Mouse (Mus musculus): ENCODE results near the gene Wdr63.

Wdr63 gene

DNA sequence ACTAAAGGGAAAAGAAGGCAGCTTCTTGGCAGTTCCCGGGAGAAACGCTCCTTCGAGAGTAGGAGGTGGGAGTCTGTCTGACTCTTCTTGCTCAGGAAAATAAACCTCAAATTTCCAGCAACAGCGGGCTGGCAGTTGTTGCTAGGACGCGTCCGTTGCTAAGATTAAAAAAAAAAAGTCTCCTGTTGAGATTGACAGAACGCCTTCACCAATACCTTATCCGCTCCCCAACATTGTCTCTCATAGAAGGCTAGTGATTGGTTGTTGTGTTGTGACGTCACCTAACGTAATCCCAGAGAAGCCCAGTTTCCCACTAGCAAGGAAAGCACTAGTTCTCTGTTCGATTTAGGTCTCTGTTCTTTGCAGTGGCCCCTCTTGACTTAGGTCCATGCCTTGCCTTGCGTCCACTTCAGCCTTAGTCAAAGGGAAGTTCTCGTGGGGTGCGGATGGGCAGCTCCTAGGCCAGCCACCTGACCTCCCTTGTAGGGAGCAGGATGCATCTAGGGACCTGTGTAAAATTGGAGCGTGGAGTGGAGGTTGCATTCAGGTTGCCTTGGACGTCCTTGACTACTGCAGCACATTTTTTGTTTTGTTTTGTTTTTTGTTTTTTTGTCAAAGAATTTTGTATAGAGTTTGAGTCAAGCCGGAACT is at the start of gene Wdr63:
TSS of gene Wdr63 (minus strand) at position 210 of the 651 bp plus-strand sequence.
- peak; percentile 69 for DNase-seq

DNA sequence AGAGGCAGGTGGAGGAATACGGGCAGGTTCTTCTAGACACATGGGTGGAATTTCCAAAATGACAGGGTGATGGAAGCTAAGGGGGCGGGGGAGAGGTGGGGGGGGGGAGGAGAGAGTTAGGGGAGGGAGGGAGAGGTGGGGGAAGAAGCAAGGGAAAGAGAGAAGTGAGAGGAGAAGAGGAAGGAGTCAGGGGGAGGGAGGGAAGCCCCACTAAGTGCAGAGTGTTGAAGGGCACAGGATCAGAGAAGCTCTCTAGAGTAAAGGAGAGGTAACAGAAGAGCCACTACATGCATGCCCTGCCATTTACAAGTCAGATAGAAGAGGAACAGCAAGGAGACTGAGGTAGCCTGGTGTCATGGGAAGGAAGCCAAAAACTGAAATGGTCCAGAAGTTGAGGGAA is 48.9 kb upstream of the Wdr63 start:
- no peak for DNase-seq

DNA sequence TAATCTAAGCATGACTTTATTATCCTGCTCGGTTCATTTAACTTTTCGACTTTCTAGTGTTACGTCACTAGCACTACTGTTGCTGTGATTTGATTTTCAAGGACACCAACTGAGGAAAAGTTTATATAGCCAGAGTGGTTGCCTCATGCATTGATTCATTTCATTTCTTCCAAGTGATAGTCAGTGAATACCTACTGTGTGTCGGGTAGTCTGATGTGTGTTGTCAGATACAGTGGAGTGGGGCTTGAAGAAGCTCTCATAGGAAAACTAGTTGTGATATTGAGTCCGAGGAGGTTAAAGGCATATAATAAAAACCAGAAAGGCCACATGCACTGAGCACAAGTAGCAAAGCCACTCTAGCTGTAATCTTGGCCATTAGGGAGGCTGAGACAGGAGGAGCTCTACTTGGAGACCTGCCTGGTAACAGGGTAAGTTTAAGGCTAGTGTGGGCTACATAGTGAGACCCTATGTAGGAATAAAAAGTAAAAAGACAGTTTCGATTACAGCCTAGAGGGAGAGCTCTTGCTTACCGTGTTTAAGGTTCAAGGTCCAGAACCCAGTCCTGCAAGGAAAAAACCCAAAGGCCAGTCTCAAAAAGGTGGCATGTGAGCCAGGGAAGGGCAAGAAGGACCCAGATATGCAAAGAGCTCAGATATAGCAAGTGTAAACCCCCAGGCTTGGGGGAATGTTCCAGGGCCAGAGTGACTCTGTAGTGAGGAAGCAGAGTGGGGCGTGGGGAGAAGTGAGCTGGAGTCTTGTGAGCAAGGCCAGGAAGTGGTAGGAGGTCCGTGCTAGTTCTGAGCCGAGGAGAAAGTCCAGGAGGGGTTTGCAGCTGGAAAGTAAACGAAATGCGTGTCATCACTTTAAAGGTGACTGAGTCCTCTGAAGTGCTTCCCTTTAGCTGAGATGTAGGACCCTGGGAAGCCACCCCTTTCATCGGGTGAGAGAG is 48.0 kb upstream of the Wdr63 start:
- DNase-seq: no peak

DNA sequence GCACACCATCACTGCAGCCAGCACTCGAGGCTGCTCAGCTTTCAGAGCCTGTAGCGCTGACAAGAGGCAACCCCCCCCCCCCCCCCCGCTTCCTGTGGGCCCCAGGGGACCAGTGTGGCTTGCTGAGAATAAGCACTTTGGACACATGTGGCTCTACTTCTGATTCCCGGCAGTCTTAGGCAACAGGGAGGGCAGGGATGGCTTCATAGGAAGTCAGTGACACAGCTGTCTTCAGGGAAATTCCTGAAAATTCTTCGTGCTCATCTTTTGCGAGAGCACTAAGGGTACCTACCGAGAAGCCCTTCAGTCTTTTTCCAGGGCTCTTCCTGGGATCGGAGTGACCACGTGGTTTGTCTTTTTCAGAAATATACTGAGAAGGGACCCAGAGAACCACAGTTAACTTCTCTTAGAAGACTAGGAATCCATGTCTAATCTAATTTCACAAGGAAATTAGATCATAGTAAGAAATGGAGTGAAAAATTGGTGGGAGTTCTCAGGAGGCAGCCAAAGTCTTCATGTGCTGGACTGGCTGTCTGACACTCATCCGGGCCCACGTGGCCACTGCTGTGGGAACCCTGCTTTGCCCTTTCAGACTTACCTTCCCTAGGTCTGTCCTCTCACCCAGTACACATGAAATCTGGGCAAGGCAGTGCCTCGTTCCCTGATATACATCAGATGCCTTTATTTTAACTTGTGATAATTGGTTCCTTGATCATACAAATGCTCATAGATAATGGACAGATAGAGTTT is 46.1 kb upstream of the Wdr63 start:
- no peak for DNase-seq

DNA sequence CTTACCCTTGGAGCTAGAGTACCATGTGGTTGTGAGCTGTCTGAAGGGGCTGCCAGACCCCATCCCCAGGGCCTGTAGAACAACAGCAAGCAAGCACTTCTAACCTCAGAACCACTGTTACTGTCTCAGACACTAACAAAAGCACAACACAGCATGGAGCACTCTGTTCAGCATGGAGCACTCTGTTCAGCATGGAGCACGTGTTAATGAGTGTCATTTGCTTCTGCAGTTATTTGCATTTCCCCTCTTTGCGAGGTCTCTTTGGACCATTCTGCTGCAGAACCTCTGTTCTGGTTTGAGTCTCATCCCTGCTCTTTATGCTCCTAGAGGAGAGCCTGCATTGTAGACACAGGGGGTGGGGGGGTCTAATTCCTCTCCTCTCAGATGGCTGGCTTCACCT is 45.0 kb upstream of the Wdr63 start:
- no peak for DNase-seq

DNA sequence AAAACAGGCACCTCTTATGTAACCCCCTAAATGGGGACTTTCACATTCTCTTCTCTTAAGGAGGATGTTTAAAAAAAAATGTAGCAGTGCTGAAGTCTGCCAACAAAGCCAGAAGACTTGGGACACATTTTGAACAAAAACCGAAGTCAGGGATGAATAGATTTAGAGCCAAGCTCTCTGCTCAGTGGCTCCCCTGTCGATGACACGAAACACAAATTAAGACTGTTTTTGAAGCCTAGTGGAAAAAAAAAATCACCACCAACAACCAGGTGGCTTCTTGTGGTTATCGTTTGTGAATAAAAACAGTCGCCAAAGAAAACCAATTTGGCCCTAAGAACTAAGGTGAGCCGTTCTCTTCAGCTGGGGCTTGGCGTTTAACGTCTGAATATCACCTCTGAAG is 44.4 kb upstream of the Wdr63 start:
- DNase-seq: no peak

DNA sequence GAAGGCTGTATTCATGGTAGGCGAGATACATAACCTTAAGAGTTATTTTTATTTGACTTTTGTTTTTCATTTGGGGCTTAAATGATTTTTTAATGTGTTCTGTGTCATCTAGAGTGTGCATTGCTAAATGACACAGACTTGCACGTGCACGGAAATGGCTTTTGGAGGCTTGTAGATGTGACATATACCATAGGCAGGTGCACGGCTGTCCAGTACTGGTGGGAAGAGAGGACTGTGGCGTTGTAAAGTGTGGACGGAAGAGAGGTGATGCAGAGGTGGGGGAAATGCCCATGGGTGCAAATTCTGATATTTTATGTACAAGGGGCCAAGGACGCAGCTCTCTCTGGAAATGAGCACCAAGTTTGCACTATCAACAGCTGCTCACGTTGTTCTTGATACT is 43.8 kb upstream of the Wdr63 start:
- no peak for DNase-seq

DNA sequence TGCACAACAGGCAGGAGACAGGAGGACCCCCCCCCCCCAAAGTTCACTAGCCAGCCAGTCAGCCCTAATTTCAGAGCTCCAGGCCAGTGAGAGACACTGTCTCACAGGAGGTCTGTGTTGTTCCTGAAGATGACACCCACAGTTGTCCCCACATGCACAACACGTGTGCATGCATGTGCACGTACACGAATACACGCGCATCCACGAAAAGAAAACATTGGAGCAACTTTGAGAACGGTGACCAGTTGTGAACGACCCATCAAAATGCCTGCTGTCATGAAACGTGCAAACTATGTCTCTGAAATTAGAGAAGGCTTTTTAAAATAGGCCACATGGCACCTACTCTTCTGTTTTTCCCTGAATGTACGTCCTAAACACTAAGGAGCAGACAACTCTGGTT is 43.4 kb upstream of the Wdr63 start:
- no peak for DNase-seq

DNA sequence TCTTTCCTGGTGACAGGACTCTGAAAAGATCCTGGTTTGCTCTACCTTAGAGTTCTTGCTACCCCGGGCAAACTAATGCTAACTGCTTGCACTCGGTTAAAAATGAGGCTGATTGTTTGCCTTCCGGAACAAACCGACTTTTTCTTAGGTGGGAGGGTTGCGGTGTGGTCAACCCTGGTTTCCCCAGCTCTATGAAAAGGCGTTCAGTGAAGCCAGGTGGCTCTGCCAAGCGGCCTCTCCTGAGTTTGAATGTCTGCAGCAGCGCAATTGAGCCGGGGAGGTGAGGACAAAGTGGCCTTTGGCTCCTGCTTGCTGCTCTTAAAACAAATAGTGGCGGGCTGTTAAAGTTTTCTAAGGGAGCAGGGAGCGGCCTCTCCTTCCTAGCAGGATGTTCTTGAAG is 42.6 kb upstream of the Wdr63 start:
- DNase-seq: peak; percentile 49

DNA sequence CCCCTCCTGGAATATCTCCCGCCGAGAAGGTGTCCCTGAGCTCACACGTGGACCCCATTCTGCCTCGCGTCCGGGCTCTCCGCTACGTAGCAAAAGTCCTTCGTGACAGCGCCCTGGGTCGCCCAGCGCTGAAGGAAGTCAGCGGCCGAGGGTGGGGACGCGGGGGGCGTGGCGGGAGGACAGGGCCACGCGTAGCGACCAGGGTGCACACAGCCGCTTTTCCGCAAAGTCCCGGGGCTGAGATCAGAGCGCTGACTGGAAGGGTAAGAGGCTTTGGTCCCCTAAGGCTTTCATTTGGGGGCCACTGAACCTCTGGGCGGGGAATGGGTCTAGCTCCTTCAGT is 42.1 kb upstream of the Wdr63 start:
- peak; percentile 9 for DNase-seq

DNA sequence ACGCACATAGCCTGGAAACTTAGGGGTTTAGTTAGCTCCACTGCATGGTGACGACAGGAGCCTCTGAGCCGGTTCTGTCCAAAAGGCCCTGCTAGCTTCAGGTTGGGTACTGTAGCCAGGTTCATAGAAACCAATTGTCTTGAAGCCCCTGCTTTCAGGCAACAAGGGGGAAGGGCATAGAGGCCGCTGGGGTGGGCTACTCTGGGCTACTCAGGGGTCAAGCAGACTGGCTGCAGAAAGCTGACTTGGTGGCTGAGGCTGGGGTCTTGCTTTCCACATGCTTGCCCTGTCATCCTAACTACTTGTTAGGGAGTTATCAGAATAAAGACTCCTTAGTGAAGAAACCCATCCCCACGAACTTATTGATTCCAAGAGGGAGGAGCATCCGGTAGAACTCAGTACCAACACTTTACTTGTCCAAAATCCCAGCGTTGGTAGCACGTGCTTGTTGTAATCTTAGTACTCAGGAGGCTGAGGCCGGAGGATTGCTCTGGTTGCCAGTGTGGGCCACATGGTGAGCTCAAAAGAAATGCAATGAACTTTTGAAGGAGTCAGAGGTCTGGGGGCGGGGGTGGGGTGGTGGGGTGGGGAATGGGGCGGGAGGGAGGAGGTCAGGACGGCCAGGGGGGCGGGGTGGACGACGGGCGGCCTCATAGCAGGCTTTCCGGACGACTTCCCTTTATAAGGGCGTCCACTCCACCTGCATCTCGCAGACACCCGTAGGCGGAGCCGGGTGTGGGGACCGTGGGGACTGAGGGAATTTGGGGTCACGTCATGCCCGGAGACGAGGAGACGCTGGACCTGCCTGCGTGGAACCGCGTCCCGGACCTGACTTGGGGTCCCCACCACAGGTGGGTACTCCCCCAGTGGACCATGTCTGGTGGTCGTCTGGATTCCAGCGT is 41.5 kb upstream of the Wdr63 start, which contains the start of gene Mcoln2:
TSS of gene Mcoln2 (plus strand) at position 678 of the 902 bp plus-strand sequence.
- DNase-seq: no peak

DNA sequence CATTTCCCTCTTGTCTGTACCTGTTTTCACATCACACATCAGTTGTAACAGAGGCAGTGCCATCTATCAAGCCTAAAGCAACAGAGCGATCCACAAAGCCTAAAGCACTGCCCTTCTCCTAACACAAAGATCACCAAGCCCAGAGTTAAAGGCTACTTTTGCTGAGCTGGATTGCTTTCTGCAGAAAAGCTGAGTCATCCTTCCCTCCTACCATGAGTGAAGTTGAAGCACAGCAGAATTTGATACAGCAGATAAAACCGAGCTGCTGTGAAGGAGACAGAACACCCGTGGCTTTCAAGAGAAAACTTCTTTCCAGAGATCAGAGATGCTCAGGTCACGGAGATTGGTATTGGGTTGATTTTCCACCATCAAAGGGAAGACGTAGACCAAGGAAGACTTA is 38.2 kb upstream of the Wdr63 start:
- no peak for DNase-seq

DNA sequence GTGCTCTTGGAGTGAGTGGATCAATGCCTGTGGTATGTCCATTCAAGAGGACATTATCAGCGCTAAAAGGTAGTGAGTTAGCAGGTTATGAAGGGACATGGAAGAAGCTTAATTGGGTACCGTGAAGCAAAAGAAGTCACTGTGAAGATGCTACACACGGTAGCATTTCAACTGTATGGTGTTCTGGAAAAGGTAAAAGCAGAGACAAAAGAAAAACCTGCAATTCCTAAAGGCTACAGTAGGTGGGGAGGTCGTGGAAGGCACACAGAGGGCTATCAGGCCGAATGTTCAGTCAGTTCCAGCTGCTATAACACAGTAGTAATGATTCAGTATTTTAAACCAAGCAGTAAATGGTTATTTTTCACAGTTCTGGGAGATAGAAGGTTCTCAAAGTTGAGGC is 37.6 kb upstream of the Wdr63 start:
- peak; percentile 17 for DNase-seq

DNA sequence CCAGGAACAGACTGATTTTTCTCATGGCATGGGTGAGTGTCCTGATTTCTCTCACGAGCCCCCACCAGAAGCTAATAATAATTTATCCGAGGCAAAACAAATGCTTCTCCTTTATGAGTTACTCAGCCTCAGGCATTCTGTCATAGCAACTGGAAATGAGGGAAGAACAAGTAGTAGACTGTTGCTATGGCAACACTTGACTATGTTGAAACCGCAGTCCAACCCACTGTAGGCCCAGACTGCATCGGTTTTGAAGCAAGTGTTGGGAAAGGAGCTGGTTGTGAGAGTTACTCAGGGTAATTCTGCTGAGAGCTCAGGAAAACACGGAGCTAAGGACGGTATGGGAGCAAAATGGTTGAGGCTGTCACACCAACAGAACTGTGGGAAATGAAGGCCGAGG is 34.6 kb upstream of the Wdr63 start:
- no peak for DNase-seq

DNA sequence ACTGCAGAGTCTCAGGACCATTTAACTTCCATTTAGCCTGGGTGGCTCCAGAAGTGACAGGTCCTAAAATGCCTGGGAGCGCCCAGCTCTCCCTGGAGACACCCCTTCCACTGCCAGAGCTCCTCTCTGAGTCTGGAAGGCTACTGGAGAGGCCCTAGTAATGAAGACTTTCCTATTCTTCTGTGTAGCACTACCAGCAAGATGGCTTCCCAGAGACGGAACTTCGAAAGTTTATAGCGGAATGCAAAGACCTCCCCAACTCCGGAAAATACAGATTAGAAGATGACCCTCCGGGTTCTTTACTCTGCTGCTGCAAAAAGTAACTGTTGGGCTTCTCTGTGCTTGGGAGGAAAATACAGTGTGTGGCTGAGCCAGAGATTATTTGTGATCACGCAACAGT is 32.3 kb upstream of the Wdr63 start:
- no peak for DNase-seq

DNA sequence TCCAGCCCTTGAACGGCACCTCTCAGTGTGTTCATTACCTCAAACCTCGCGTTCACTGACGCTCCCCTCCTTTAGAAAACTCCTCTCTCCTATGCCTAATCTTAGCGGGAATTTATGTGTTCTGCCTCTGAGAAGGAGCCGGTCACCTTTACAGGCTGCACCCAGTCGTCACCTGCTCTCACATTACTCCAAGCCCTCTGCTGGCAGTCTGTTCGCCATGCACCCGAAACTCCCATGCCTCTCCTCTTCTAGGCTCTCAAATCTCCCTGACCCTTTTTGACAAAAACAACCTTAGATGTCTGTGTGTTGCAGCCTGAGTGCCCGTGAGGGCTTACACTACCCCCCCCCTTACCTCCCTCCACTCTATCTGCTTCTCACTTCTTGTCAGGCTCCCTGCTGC is 28.5 kb upstream of the Wdr63 start:
- peak; percentile 16 for DNase-seq

DNA sequence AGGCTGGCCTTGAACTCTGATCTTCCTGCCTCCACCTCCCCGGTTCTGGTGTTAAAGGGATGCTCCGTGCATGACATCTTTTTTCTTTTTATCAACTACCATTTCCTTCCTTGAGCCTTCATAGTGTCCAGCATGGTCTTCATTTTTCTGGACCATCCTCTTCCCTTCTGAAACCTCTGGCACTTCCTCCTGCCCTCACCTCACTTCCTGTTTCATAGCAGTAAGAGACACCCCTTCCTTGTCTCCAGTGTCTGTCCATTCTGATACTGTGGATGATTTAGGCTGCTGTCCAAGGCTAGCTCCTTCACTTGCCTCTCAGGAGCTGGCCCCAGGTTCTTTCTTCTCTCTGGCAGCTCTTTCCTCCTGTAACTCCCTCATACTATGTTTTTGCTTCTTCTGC is 27.5 kb upstream of the Wdr63 start:
- DNase-seq: no peak

DNA sequence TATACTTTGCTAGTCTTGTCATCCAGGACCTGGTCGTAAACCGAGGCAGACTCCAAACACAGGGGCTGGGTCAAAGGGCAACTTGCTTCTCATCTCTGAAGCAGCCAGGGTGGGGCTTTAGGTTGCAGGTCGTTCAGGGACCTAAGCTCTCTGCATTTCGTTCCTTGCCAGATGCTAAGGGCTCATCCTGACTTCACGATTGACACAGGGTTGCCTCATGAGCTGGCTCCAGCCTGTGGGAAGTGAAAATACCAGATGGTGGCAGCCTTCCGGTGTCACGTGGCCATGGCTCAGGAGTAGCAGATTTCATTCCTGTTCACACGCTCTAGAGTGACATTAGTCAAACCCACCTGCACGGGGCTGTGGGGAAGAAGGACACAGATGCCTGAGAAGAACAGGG is 26.9 kb upstream of the Wdr63 start:
- no peak for DNase-seq

DNA sequence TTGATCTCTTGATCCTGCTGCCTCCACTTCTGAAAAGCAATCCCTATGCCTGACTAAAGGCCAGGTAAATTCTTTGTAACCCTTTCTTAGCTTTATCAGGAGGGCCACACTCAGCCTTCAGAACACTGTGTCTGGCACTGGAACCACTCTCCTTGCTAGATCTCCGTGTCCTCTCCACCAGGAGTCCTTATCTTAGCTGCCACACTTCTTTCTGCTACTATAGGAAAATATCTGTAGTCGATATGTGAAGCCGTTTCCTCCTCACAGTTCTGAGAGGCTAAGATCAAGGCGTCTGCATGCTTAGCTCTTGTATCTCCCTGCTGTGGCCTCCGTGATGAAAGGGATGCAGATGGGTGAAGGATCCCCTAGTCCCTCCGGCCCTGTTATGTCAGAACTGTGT is 19.3 kb upstream of the Wdr63 start:
- DNase-seq: no peak

DNA sequence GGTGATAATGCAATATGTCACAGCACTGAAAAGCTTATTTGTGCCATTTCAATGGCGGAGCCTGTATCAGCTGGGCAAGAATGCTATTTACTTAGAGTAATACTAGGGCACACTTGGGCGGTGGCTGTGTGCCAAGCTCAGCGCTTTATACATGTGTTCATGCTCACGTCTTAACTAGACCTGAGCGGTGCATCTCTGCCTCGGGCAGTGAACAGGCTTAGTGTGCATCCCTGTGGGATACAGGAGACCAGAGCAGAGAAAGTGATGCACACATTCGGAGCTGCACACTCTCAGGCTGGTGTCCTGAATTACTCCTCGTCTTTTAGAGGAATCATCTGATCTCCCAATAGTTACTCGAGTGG is 15.5 kb upstream of the Wdr63 start:
- no peak for DNase-seq

DNA sequence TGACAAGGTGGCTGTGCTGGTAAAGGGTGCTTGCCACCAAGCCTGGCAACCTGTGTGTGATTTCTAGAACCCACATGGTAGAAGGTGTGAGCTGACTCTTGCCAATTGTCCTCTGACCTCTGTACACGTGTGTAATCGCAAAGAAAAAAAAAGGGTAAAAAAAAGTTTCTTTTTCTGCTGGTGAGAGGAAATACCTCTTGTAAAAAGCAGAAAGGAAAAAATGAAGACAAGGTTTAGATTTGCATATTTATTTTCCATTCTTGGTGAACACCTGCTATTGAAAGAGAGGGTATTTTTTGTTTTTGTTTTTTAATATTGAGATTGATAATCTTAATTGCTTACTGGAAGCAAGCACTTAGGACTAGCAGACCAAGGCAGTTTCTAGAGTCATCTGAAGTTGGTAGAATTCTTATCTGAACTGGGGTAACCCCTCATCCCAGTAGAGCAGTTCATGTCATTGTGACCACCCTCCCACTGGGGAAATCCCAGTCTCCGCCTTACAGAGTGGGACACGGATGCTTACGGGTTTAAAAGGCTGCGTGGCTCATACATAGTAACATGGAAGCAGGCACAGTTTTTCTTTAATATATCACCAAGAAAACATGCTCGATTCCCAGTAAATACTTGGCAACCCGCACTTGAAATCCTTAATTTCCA is 15.0 kb upstream of the Wdr63 start:
- DNase-seq: no peak

DNA sequence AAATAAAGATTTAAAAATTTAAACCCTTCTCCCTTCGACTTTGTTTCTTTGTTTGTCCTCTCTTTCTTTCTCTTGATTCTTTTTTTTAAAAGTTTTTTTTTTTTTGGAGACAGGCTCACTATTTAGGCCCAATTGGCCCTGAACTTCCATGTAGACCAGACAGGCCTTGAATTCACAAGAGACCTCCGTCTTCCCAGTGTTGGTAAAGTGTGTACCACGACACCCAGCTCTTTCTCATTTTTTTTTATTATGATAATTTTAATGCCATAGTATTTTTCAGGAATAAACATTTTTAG is 14.1 kb upstream of the Wdr63 start:
- DNase-seq: no peak
